Mouse (Mus musculus) right cerebral cortex, postnatal 36 days (tissue): ENCODE measurements around the gene Stfa2.
"Not testable (repeated sequence)": the region's sequence is repeated elsewhere in the genome, so short reads cannot be mapped to it uniquely, and the experiment has no call there.

ENCODE experiments used
- DNase-seq, 2 experiments: peaks; one replicate each; pipeline ENCODE4 v3.0.0; 2022; ENCODE audit warnings: low spot score in 2 of 2, mixed read lengths in 1 of 2

The Stfa2 gene

GRCm38 (mm10) chr16:36408357-36408756, at the start of gene Stfa2:
Stfa2 (minus strand) TSS chr16:36408457.
- no peak for DNase-seq

GRCm38 (mm10) chr16:36455342-36455802, 47.1 kb upstream of the Stfa2 start, which contains the start of gene Stfa3:
Stfa3 (minus strand) TSS chr16:36455392.
- no peak for DNase-seq

DNA sequence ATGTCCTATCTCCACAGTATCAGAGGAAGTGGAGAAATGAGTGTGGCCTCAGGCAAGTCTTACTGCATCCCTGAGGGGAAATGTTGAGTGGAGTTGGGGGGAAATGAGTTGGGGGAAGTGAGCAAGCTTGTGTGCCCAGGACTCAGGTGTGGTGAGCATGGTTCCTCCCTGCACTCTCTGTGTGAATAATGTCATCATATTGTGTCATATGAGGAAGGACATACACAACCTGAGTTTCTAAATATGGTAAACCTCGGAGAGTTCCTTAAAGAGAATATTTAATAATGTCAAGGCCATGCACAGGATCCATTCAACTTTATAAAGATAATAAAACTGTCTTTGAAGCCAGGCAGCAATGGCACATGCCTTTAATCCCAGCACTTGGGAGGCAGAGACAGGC, 12.7 kb upstream of the Stfa2 start:
- DNase-seq: not testable (repeated sequence)

GRCm38 (mm10) chr16:36389060-36389459, 19.2 kb downstream of the Stfa2 start:
- no peak for DNase-seq

DNA sequence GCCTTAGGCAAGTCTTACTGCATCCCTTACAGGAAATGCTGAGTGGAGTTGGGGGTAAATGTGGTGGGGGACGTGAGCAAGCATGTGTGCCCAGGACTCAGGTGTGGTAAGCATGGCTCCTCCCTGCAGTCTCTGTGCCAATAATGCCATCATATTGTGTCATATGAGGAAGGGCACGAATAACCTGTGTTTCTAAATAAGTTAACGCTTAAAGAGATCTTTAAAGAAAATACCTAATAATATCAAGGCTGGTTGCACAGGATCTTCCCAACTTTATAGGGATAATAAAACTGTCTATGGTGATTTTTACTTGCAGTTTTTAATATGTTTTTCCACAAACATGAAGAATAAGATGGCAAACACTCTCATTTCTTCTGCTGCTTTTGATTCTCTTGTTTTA, 40.6 kb downstream of the Stfa2 start, which contains the start of gene BC100530:
TSS of gene BC100530 (minus strand) at position 101 of the 400 bp plus-strand sequence.
- DNase-seq: not testable (repeated sequence)
